Mouse (Mus musculus): ENCODE measurements around the gene Taok2. TPM values are rescaled to one million over a fixed set of nuclear protein-coding genes. Genes with fewer than 3 reads are reported as not detected.

Gene Taok2
- total RNA-seq, 2 experiments from 2014 or later: 61.2 to 67.0 TPM

GRCm38 (mm10) chr7:126832036-126832598 is 52.4 kb downstream of the Taok2 start:
- peak in 1 of 2 experiments; percentile 64 for DNase-seq (ENCODE audit: low spot score in 2 of 2)

- no peak for DNase-seq (ENCODE audit: low spot score in 2 of 2)
Measured at GRCm38 (mm10) chr7:126831539-126831938, 53.0 kb downstream of the Taok2 start, which contains the start of gene 4930451I11Rik. Gene 4930451I11Rik (minus strand): TSS chr7:126831639.

GRCm38 (mm10) chr7:126825952-126826351 is 58.6 kb downstream of the Taok2 start:
- DNase-seq (ENCODE audit: low spot score in 2 of 2): no peak

- DNase-seq (ENCODE audit: low spot score in 2 of 2): no peak
Measured at GRCm38 (mm10) chr7:126825403-126825802, 59.1 kb downstream of the Taok2 start.

- no peak for DNase-seq (ENCODE audit: low spot score in 2 of 2)
Measured at GRCm38 (mm10) chr7:126823940-126824339, 60.6 kb downstream of the Taok2 start.

GRCm38 (mm10) chr7:126823202-126823711 is 61.2 kb downstream of the Taok2 start:
- DNase-seq (ENCODE audit: low spot score in 2 of 2): no peak

GRCm38 (mm10) chr7:126822741-126823140 is 61.8 kb downstream of the Taok2 start:
- DNase-seq (ENCODE audit: low spot score in 2 of 2): no peak

GRCm38 (mm10) chr7:126821835-126822511 is 62.5 kb downstream of the Taok2 start:
- peak; percentile 65 to 80 for DNase-seq (ENCODE audit: low spot score in 2 of 2)

GRCm38 (mm10) chr7:126818818-126819217 is 65.7 kb downstream of the Taok2 start:
- no peak for DNase-seq (ENCODE audit: low spot score in 2 of 2)

GRCm38 (mm10) chr7:126817595-126817994 is 66.9 kb downstream of the Taok2 start:
- DNase-seq (ENCODE audit: low spot score in 2 of 2): no peak

- DNase-seq (ENCODE audit: low spot score in 2 of 2): no peak
Measured at GRCm38 (mm10) chr7:126816494-126816893, 68.0 kb downstream of the Taok2 start.

- no peak for DNase-seq (ENCODE audit: low spot score in 2 of 2)
Measured at GRCm38 (mm10) chr7:126815726-126816222, 68.7 kb downstream of the Taok2 start.

Other genes starting within 250 kb of the Taok2 start
- 10 to 100 TPM; 27.7 to 31.8 TPM for gene Sgf29, start 235.4 kb downstream of the Taok2 start, total RNA-seq (2021)
- gene Sult1a1, start 208.3 kb downstream of the Taok2 start, total RNA-seq (2021): 10 to 100 TPM; 13.1 to 14.2 TPM
- gene Bola2, start 189.3 kb downstream of the Taok2 start, total RNA-seq (2021): 10 to 100 TPM; 56.2 to 61.9 TPM
- 1 to 10 TPM; 7.0 to 7.4 TPM for gene Slx1b, start 188.9 kb downstream of the Taok2 start, total RNA-seq (2021)
- gene Coro1a, start 176.9 kb downstream of the Taok2 start, total RNA-seq (2021): 10 to 100 TPM; 11.8 to 14.5 TPM
- 10 to 100 TPM; 65.0 to 66.7 TPM for gene Mapk3, start 125.1 kb downstream of the Taok2 start, total RNA-seq (2021)
- 1 to 10 TPM; 4.8 to 5.1 TPM for gene Gdpd3, start 118.4 kb downstream of the Taok2 start, total RNA-seq (2021)
- 10 to 100 TPM; 61.7 to 82.5 TPM for gene Ypel3, start 107.7 kb downstream of the Taok2 start, total RNA-seq (2021)
- gene Tbx6, start 103.2 kb downstream of the Taok2 start, total RNA-seq (2021): 1 to 10 TPM in 1 of 2 experiments, under 1 TPM in 1; 0.44 to 1.1 TPM
- 10 to 100 TPM; 74.6 to 74.7 TPM for gene Ppp4c, start 92.2 kb downstream of the Taok2 start, total RNA-seq (2021)
- gene Fam57b, start 87.0 kb downstream of the Taok2 start, total RNA-seq (2021): 10 to 100 TPM in 1 of 2 experiments, 1 to 10 TPM in 1; 8.4 to 11.2 TPM
- gene 4930451I11Rik, start 53.1 kb downstream of the Taok2 start, total RNA-seq (2021): not detected
- gene Doc2a, start 37.3 kb downstream of the Taok2 start, total RNA-seq (2021): under 1 TPM; 0.26 to 0.32 TPM
- gene Hirip3, start 22.7 kb downstream of the Taok2 start, total RNA-seq (2021): 10 to 100 TPM; 22.2 to 29.4 TPM
- 10 to 100 TPM; 35.9 to 38.7 TPM for gene Ino80e, start 22.3 kb downstream of the Taok2 start, total RNA-seq (2021)
- gene Tmem219, start 38.2 kb upstream of the Taok2 start, total RNA-seq (2021): 10 to 100 TPM; 22.8 to 23.8 TPM
- gene Kctd13, start 44.2 kb upstream of the Taok2 start, total RNA-seq (2021): 1 to 10 TPM; 6.0 to 7.0 TPM
- under 1 TPM in 1 of 2 experiments, not detected in 1; 0.26 TPM for gene Asphd1, start 64.9 kb upstream of the Taok2 start, total RNA-seq (2021)
- 1 to 10 TPM; 6.5 to 6.9 TPM for gene Sez6l2, start 65.9 kb upstream of the Taok2 start, total RNA-seq (2021)
- gene Cdipt, start 91.2 kb upstream of the Taok2 start, total RNA-seq (2021): 10 to 100 TPM; 43.1 to 48.0 TPM
- gene Cdiptos, start 91.4 kb upstream of the Taok2 start, total RNA-seq (2021): under 1 TPM; 0.49 to 0.76 TPM
- 10 to 100 TPM; 23.2 to 27.1 TPM for gene Mvp, start 129.9 kb upstream of the Taok2 start, total RNA-seq (2021)
- gene Pagr1b, start 131.8 kb upstream of the Taok2 start, total RNA-seq (2021): 1 to 10 TPM; 1.8 to 2.5 TPM
- 10 to 100 TPM in 1 of 2 experiments, 1 to 10 TPM in 1; 9.1 to 14.7 TPM for gene Pagr1a, start 132.6 kb upstream of the Taok2 start, total RNA-seq (2021)
- 10 to 100 TPM; 26.0 to 26.6 TPM for gene Gm42742, start 136.4 kb upstream of the Taok2 start, total RNA-seq (2021)
- gene Prrt2, start 136.5 kb upstream of the Taok2 start, total RNA-seq (2021): 1 to 10 TPM; 6.5 to 9.4 TPM
- 100 to 1,000 TPM; 129 to 131 TPM for gene Maz, start 142.3 kb upstream of the Taok2 start, total RNA-seq (2021)
- gene Kif22, start 157.8 kb upstream of the Taok2 start, total RNA-seq (2021): 10 to 100 TPM; 21.7 to 26.2 TPM
- gene Zg16, start 202.6 kb upstream of the Taok2 start, total RNA-seq (2021): under 1 TPM in 1 of 2 experiments, not detected in 1; 0.47 TPM
- gene AI467606, start 206.7 kb upstream of the Taok2 start, total RNA-seq (2021): 1 to 10 TPM; 1.3 to 1.8 TPM
- 1 to 10 TPM; 4.6 to 5.2 TPM for gene Qprt, start 237.5 kb upstream of the Taok2 start, total RNA-seq (2021)